Comparison of ENCODE assay signal across 8 mouse cellular contexts in genomic region chr4:129985671-129986441, GRCm38 (mm10). TPM values are rescaled to one million over a fixed set of nuclear protein-coding genes. Genes with fewer than 3 reads are reported as not detected.
DNase-seq lines count a peak whose midpoint lies in the region; ATAC-seq and TF ChIP-seq lines count a peak whose summit lies in the region.

No protein-coding gene starts in this region.

- peak overlapping the region; percentile 86 for H3K4me2 ChIP-seq in CH12.LX (ENCODE audit: insufficient read depth, low read depth, poor library complexity, severe bottlenecking)
- H3K4me2 ChIP-seq in embryonic facial prominence, embryonic 15.5 days (replicated peaks), result peak overlapping the region; percentile 97
- peak overlapping the region; percentile 98 for H3K4me2 ChIP-seq in lung, postnatal 0 days (replicated peaks; ENCODE audit: low read depth, low read length)

- H3K4me3 ChIP-seq in CH12.LX (replicated peaks in 1 of 3; ENCODE audit: low read depth in 2 of 3, low read length in 2 of 3, poor library complexity in 1 of 3), result peak overlapping the region in 1 of 3 experiments; percentile 38
- H3K4me3 ChIP-seq in embryonic facial prominence, embryonic 15.5 days (replicated peaks), result peak overlapping the region; percentile 71
- H3K4me3 ChIP-seq in lung, postnatal 0 days (ENCODE audit: low read depth, low read length), result peak overlapping the region; percentile 50

- TF ChIP-seq POLR2A in CH12.LX (IDR thresholded peaks at IDR 0.05; ENCODE audit: low read depth, low read length), result no peak

- H3K36me3 ChIP-seq in CH12.LX (replicated peaks in 1 of 2; ENCODE audit: control insufficient read depth in 1 of 2, insufficient read depth in 1 of 2, low read length in 1 of 2), result no peaks in the 10 kb centered on the region
- no peaks in the 10 kb centered on the region for H3K36me3 ChIP-seq in embryonic facial prominence, embryonic 15.5 days
- no peaks in the 10 kb centered on the region for H3K36me3 ChIP-seq in lung, postnatal 0 days (ENCODE audit: insufficient read depth, low read length)

- dilution Hi-C loops in CH12.LX (cut with MboI; ENCODE audit: extremely low pct_ligation_motif_present, extremely low pct_unique_long_range_greater_than_20kb, low sequenced_read_pairs), result no loop called here

- peaks cover 91% of the 10 kb centered on the region for H3K27me3 ChIP-seq in CH12.LX (replicated peaks)
- H3K27me3 ChIP-seq in embryonic facial prominence, embryonic 15.5 days, result peaks cover 38% of the 10 kb centered on the region
- peaks cover 45% of the 10 kb centered on the region for H3K27me3 ChIP-seq in lung, postnatal 0 days (replicated peaks; ENCODE audit: insufficient read depth, low read length)

- in situ Hi-C loops in CH12.LX (cut with MboI; ENCODE audit: low pct_ligation_motif_present, low pct_unique_long_range_greater_than_20kb, low sequenced_read_pairs), result no loop called here

- no peaks in the 10 kb centered on the region for H3K79me2 ChIP-seq in CH12.LX (replicated peaks; ENCODE audit: control insufficient read depth, extremely low read depth, insufficient read depth, poor library complexity, severe bottlenecking)

- no peak for DNase-seq in CH12.LX (ENCODE audit: extremely low read depth)
- DNase-seq in adrenal gland, postnatal 25 days, result peak; percentile 79
- DNase-seq in heart, postnatal 4 days, result peak; percentile 77
- DNase-seq in layer of hippocampus, postnatal 10 days (ENCODE audit: low spot score in 2 of 2), result peak; percentile 90 to 94
- peak; percentile 16 for DNase-seq in lung, postnatal 0 days (ENCODE audit: low spot score)
- DNase-seq in right cerebral cortex, adult 18-20 months, result peak; percentile 83
- DNase-seq in urinary bladder, postnatal 36 days (ENCODE audit: low spot score in 2 of 2), result peak; percentile 11 to 35

- H3K4me1 ChIP-seq in CH12.LX (ENCODE audit: control insufficient read depth in 1 of 2, insufficient read depth in 2 of 2), result peaks cover 24 to 59% of the 10 kb centered on the region in 2 experiments
- H3K4me1 ChIP-seq in embryonic facial prominence, embryonic 15.5 days, result peaks cover 69% of the 10 kb centered on the region
- peaks cover 16% of the 10 kb centered on the region; the same call in 1 of the 2 replicates for H3K4me1 ChIP-seq in lung, postnatal 0 days (ENCODE audit: insufficient read depth, low read depth, low read length)

- H3K27ac ChIP-seq in CH12.LX (ENCODE audit: insufficient read depth, low read depth), result no peak overlapping the region
- H3K27ac ChIP-seq in embryonic facial prominence, embryonic 15.5 days (replicated peaks), result no peak overlapping the region
- no peak overlapping the region for H3K27ac ChIP-seq in lung, postnatal 0 days (ENCODE audit: low read length)

- peak in 1 of 2 experiments; percentile 38; a peak in 2 of 4 replicates for TF ChIP-seq CTCF in CH12.LX (conservative IDR thresholded peaks at IDR 0.05 in 1 of 2, IDR thresholded peaks at IDR 0.05 in 1 of 2; ENCODE audit: low read depth in 2 of 2, low read length in 2 of 2)
- peak; percentile 55 for TF ChIP-seq CTCF in lung, postnatal 0 days (IDR thresholded peaks at IDR 0.05)

- no peak overlapping the region; the same call in 1 of the 2 replicates for H3K9ac ChIP-seq in CH12.LX (ENCODE audit: insufficient read depth, low read depth)
- peak overlapping the region; percentile 73 for H3K9ac ChIP-seq in embryonic facial prominence, embryonic 15.5 days
- H3K9ac ChIP-seq in lung, postnatal 0 days (replicated peaks; ENCODE audit: low read depth), result no peak overlapping the region

- TF ChIP-seq RAD21 in CH12.LX (IDR thresholded peaks at IDR 0.05; ENCODE audit: low read depth, low read length), result no peak; the same call in none of the 2 replicates

- 3% methylated on average over 58 of the region's 58 CpGs for WGBS in embryonic facial prominence, embryonic 15.5 days
- 2% methylated on average over 57 of the region's 58 CpGs for WGBS in lung, postnatal 0 days

- peaks cover 3% of the 10 kb centered on the region for H3K9me3 ChIP-seq in CH12.LX (replicated peaks; ENCODE audit: low read length)
- no peaks in the 10 kb centered on the region for H3K9me3 ChIP-seq in embryonic facial prominence, embryonic 15.5 days (replicated peaks)
- no peaks in the 10 kb centered on the region for H3K9me3 ChIP-seq in lung, postnatal 0 days (ENCODE audit: low read length)

- no peak for ATAC-seq in embryonic facial prominence, embryonic 15.5 days (ENCODE audit: insufficient number of reproducible peaks, low FRiP score, low TSS enrichment, low read depth)
- ATAC-seq in lung, postnatal 0 days, result no peak

- no peak for TF ChIP-seq EP300 in CH12.LX (IDR thresholded peaks at IDR 0.05; ENCODE audit: low read length)
- TF ChIP-seq EP300 in lung, postnatal 0 days (IDR thresholded peaks at IDR 0.05), result no peak

TF ChIP-seq in CH12.LX, 34 proteins besides CTCF, POLR2A, EP300 and RAD21:
- TF ChIP-seq ELF1 (IDR thresholded peaks at IDR 0.05; ENCODE audit: low read depth, low read length) (no peak), SMC3 (IDR thresholded peaks at IDR 0.05; ENCODE audit: low read depth, low read length) (peak; percentile 23)

RNA-seq across cellular contexts. Expression of gene Adgrb2, which starts 1.2 kb away (rescaled TPM):
- total RNA-seq in CH12.LX (2012; rRNA removed) (0.04 and 0.08 TPM in 2 replicates), CH12.LX (2014; rRNA removed) (not detected in 2 replicates)
- polyA plus RNA-seq in CH12.LX (2012; ENCODE audit: insufficient read length, low read depth), result not detected in 2 replicates
- 22.7 and 29.8 TPM in 2 replicates for total RNA-seq in adrenal gland, postnatal 25 days (2021)
- polyA plus RNA-seq in embryonic facial prominence, embryonic 15.5 days (2015; fragmentation: Nextera tagmentation; extraction: Ambion mirVana), result 7.0 and 7.1 TPM in 2 replicates
- 1 to 10 TPM; 5.5 to 6.6 TPM for total RNA-seq in heart, postnatal 4 days (2021)
- total RNA-seq in layer of hippocampus, postnatal 10 days (2021), result 100 to 1,000 TPM; 390 to 419 TPM
- 0.21 and 0.33 TPM in 2 replicates for polyA plus RNA-seq in lung, postnatal 0 days (2015; fragmentation: Nextera tagmentation; extraction: Ambion mirVana)

RNA-seq across cellular contexts. Expression of gene Spocd1, which starts 56.8 kb away (rescaled TPM):
- total RNA-seq in CH12.LX (2012; rRNA removed) (0.04 TPM in 2 replicates), CH12.LX (2014; rRNA removed) (0.07 TPM in 1 of 2 replicates, not detected in the other)
- 0.08 TPM in 1 of 2 replicates, not detected in the other for polyA plus RNA-seq in CH12.LX (2012; ENCODE audit: insufficient read length, low read depth)
- 0.86 and 3.4 TPM in 2 replicates for total RNA-seq in adrenal gland, postnatal 25 days (2021)
- polyA plus RNA-seq in embryonic facial prominence, embryonic 15.5 days (2015; fragmentation: Nextera tagmentation; extraction: Ambion mirVana), result 0.23 and 0.28 TPM in 2 replicates
- total RNA-seq in heart, postnatal 4 days (2021), result under 1 TPM in 1 of 2 experiments, not detected in 1; 0.11 TPM
- total RNA-seq in layer of hippocampus, postnatal 10 days (2021), result under 1 TPM; 0.18 to 0.48 TPM
- polyA plus RNA-seq in lung, postnatal 0 days (2015; fragmentation: Nextera tagmentation; extraction: Ambion mirVana), result not detected in 2 replicates

Comparison
In these comparisons a context has a peak if more than half of its experiments do, and no peak if none do; other contexts are left out.
1. RNA of gene Adgrb2, which starts 1.2 kb away (total RNA-seq): 390 to 419 TPM in layer of hippocampus, postnatal 10 days; 22.7 to 29.8 TPM in adrenal gland, postnatal 25 days, 5.5 to 6.6 TPM in heart, postnatal 4 days and 0.04 to 0.08 TPM in CH12.LX; every median in the first group is over 10 times any median in the second.
2. Peak in every context shown above with its lines, with median percentiles within 50 percentile points of each other: H3K4me2 ChIP-seq.